Mouse (Mus musculus) small intestine, adult 2 months (tissue): ENCODE measurements around the gene Lpcat1. TPM values are rescaled to one million over a fixed set of nuclear protein-coding genes. Genes with fewer than 3 reads are reported as not detected.

Experiments
- H3K27ac ChIP-seq: fragments of 200-500 bp; 2 replicates; pipeline ENCODE4 v1.5.1; 2012; ENCODE audit warnings: low read depth, low read length, control low read depth, inconsistent platforms; ENCODE audit not compliant: insufficient read depth
- H3K27me3 ChIP-seq: fragments of 200-500 bp; 2 replicates; pipeline ENCODE4 v1.6.1; 2012; ENCODE audit warnings: mild to moderate bottlenecking, moderate library complexity, low read length, inconsistent platforms; ENCODE audit not compliant: control insufficient read depth, insufficient read depth
- H3K36me3 ChIP-seq: fragments of 200-500 bp; 2 replicates; pipeline ENCODE4 v1.6.1; 2012; ENCODE audit warnings: mild to moderate bottlenecking, low read length, control low read depth, inconsistent platforms; ENCODE audit not compliant: control insufficient read depth, insufficient read depth
- H3K4me1 ChIP-seq: fragments of 200-500 bp; 2 replicates; pipeline ENCODE4 v1.6.1; 2012; ENCODE audit warnings: low read length, inconsistent platforms, mixed read lengths; ENCODE audit not compliant: control insufficient read depth, insufficient read depth, insufficient read length
- H3K4me3 ChIP-seq: fragments of 200-500 bp; 2 replicates; pipeline ENCODE4 v1.5.1; 2012; ENCODE audit warnings: low read depth, mild to moderate bottlenecking, control low read depth, inconsistent platforms, low read length, moderate library complexity
- CTCF ChIP-seq: fragments of 200-500 bp; IDR thresholded peaks from 2 replicates; pipeline ENCODE4 v1.5.1; 2012; ENCODE audit warnings: low read depth, mild to moderate bottlenecking, control low read depth, inconsistent platforms, low read length, moderate library complexity, mixed read lengths; ENCODE audit not compliant: insufficient replicate concordance, insufficient read length; ENCODE audit errors: extremely low read depth
- POLR2A ChIP-seq: fragments of 200-500 bp; IDR thresholded peaks from 2 replicates; pipeline ENCODE4 v1.6.1; 2012; ENCODE audit warnings: low read depth, mild to moderate bottlenecking, control low read depth, inconsistent platforms, low read length, moderate library complexity
- whole genome bisulfite sequencing: fragments of 180-500 bp; shearing (Covaris S2); methylation state at CpG from one replicate; pipeline ENCODE4 v1.1.7; 2018; 5-methylcytosine and 5-hydroxymethylcytosine counted together
- polyA plus RNA-seq: library from polyadenylated mRNA; depleted of rRNA; stranded (reverse); fragments of >200 nt; gene quantifications from 2 replicates; pipeline ENCODE4 v1.2.3, GENCODE M21; 2012; rRNA removed

The Lpcat1 gene
- 4.6 and 6.8 TPM in 2 replicates for polyA plus RNA-seq

GRCm38 (mm10) chr13:73467034-73467420 lies at the start of gene Lpcat1:
Gene Lpcat1, plus strand, starts transcription at chr13:73467197.
- TF ChIP-seq POLR2A (0 out of 2 replicates have a peak, but pooled peaks have one; percentile 40), CTCF (no peak)
- no peak within 1 kb of the TSS for H3K27ac ChIP-seq
- under 1% methylated on average over 35 of the region's 35 CpGs for WGBS
- H3K27me3 ChIP-seq = no peaks in the 10 kb centered on the region
- H3K4me1 ChIP-seq = peaks cover 2% of the 10 kb centered on the region
- H3K36me3 ChIP-seq = no peaks in the 10 kb centered on the region
- peak within 1 kb of the TSS; percentile 96 for H3K4me3 ChIP-seq

- TF ChIP-seq POLR2A (no peak), CTCF (peak; percentile 34; the same call in 1 of the 2 replicates)
- H3K27ac ChIP-seq = no peak overlapping the region
- no peak overlapping the region for H3K4me3 ChIP-seq
- no peaks in the 10 kb centered on the region for H3K27me3 ChIP-seq
- H3K36me3 ChIP-seq = no peaks in the 10 kb centered on the region
- WGBS = 37% methylated on average over 15 of the region's 15 CpGs
- no peaks in the 10 kb centered on the region for H3K4me1 ChIP-seq
Measured at GRCm38 (mm10) chr13:73417478-73418220, 49.3 kb upstream of the Lpcat1 start.

GRCm38 (mm10) chr13:73418297-73418696 lies 48.7 kb upstream of the Lpcat1 start:
- no peak overlapping the region for H3K4me3 ChIP-seq
- no peaks in the 10 kb centered on the region for H3K27me3 ChIP-seq
- no peaks in the 10 kb centered on the region for H3K4me1 ChIP-seq
- no peak for TF ChIP-seq CTCF
- TF ChIP-seq POLR2A = no peak
- H3K36me3 ChIP-seq = no peaks in the 10 kb centered on the region
- 71% methylated on average over 12 of the region's 12 CpGs for WGBS
- H3K27ac ChIP-seq = no peak overlapping the region

- TF ChIP-seq CTCF (no peak), POLR2A (no peak)
- H3K36me3 ChIP-seq = no peaks in the 10 kb centered on the region
- H3K4me3 ChIP-seq = no peak overlapping the region
- no peaks in the 10 kb centered on the region for H3K27me3 ChIP-seq
- H3K27ac ChIP-seq = no peak overlapping the region
- H3K4me1 ChIP-seq = no peaks in the 10 kb centered on the region
- 75% methylated on average over 5 of the region's 5 CpGs for WGBS
Measured at GRCm38 (mm10) chr13:73419244-73419643, 47.8 kb upstream of the Lpcat1 start.

GRCm38 (mm10) chr13:73423043-73423442 lies 44.0 kb upstream of the Lpcat1 start:
- WGBS = 64% methylated on average over 4 of the region's 4 CpGs
- H3K27me3 ChIP-seq = no peaks in the 10 kb centered on the region
- no peaks in the 10 kb centered on the region for H3K36me3 ChIP-seq
- TF ChIP-seq CTCF = no peak
- no peak for TF ChIP-seq POLR2A
- H3K4me3 ChIP-seq = no peak overlapping the region
- H3K27ac ChIP-seq = no peak overlapping the region
- peaks cover 3% of the 10 kb centered on the region; the same call in 1 of the 2 replicates for H3K4me1 ChIP-seq

DNA sequence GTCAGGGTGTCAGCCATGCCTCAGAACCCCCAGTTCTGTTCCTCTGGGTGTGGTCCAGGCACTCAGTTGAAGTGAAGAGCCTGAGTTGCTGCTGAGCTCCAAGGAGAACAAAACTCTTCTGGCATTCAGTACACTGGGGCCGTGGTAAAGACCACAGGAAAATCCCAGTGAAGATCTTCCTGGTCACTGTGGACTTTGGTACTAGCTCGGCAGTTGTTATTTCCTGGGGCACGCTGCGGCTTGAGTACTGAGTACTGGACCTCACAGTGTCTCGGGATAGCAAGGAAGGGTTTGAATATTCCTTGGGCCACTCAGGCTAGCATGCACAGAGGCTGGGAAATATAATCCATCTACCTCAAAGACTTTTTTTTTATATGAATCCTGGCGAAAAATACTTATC lies 42.0 kb upstream of the Lpcat1 start:
- H3K27me3 ChIP-seq = no peaks in the 10 kb centered on the region
- 25% methylated on average over 6 of the region's 6 CpGs for WGBS
- H3K27ac ChIP-seq = no peak overlapping the region
- H3K36me3 ChIP-seq = no peaks in the 10 kb centered on the region
- H3K4me1 ChIP-seq = peaks cover 3% of the 10 kb centered on the region; the same call in 1 of the 2 replicates
- H3K4me3 ChIP-seq = no peak overlapping the region
- no peak for TF ChIP-seq CTCF
- no peak for TF ChIP-seq POLR2A

- TF ChIP-seq CTCF (peak; percentile 88), POLR2A (no peak)
- H3K27me3 ChIP-seq = no peaks in the 10 kb centered on the region
- H3K4me3 ChIP-seq = no peak overlapping the region
- H3K4me1 ChIP-seq = peaks cover 3% of the 10 kb centered on the region; the same call in 1 of the 2 replicates
- 11% methylated on average over 11 of the region's 11 CpGs for WGBS
- no peaks in the 10 kb centered on the region for H3K36me3 ChIP-seq
- H3K27ac ChIP-seq = no peak overlapping the region
Measured at GRCm38 (mm10) chr13:73425839-73426490, 41.0 kb upstream of the Lpcat1 start.
